Mouse (Mus musculus): Measurements from ENCODE around the gene Bcl2a1b. TPM values are rescaled to one million over a fixed set of nuclear protein-coding genes. Genes with fewer than 3 reads are reported as not detected.
"Not testable (repeated sequence)": the region's sequence is repeated elsewhere in the genome, so short reads cannot be mapped to it uniquely, and the experiment has no call there.

The Bcl2a1b gene
- polyA plus RNA-seq, 1 experiment from 2014 or later: 55.1 TPM

- 18% methylated on average over 9 of the region's 12 CpGs for WGBS
- H3K36me3 ChIP-seq (ENCODE audit: insufficient read depth, low read length); H3K9ac ChIP-seq (replicated peaks; ENCODE audit: low read depth); H3K27ac ChIP-seq (ENCODE audit: low read length); H3K27me3 ChIP-seq (replicated peaks; ENCODE audit: insufficient read depth, low read length); H3K4me1 ChIP-seq (ENCODE audit: insufficient read depth, low read depth, low read length); H3K9me3 ChIP-seq (ENCODE audit: low read length): not testable (repeated sequence)
- peak within 1 kb of the TSS; percentile 41; the same call in 1 of the 2 replicates for H3K4me2 ChIP-seq (replicated peaks; ENCODE audit: low read depth, low read length)
- peak; percentile 38 for TF ChIP-seq CTCF (IDR thresholded peaks at IDR 0.05)
- peak; percentile 58 for ATAC-seq
- H3K4me3 ChIP-seq (ENCODE audit: low read depth, low read length): peak within 1 kb of the TSS; percentile 24
- peak; percentile 9 for DNase-seq (ENCODE audit: low spot score)
Observed at GRCm38 (mm10) chr9:89210353-89211064, 11.5 kb downstream of the Bcl2a1b start, which contains the start of gene Mthfs. Mthfs (plus strand) TSS chr9:89210676.

GRCm38 (mm10) chr9:89211065-89211858 lies 12.3 kb downstream of the Bcl2a1b start:
- H3K9ac ChIP-seq (replicated peaks; ENCODE audit: low read depth); H3K9me3 ChIP-seq (ENCODE audit: low read length); H3K27me3 ChIP-seq (replicated peaks; ENCODE audit: insufficient read depth, low read length); H3K27ac ChIP-seq (ENCODE audit: low read length); H3K36me3 ChIP-seq (ENCODE audit: insufficient read depth, low read length); H3K4me1 ChIP-seq (ENCODE audit: insufficient read depth, low read depth, low read length): not testable (repeated sequence)
- 8% methylated on average over 6 of the region's 44 CpGs for WGBS
- peak; percentile 95 for ATAC-seq
- Histone ChIP-seq H3K4me3 (ENCODE audit: low read depth, low read length) (peak overlapping the region; percentile 20; the same call in 1 of the 2 replicates), H3K4me2 (replicated peaks; ENCODE audit: low read depth, low read length) (peak overlapping the region; percentile 35; the same call in 1 of the 2 replicates)
- peak; percentile 4 for DNase-seq (ENCODE audit: low spot score)

- TF ChIP-seq CTCF (IDR thresholded peaks at IDR 0.05): peak; percentile 49
- whole genome bisulfite sequencing: 30% methylated on average over 1 of the region's 1 CpGs
- not testable (repeated sequence) for H3K4me2 ChIP-seq (replicated peaks; ENCODE audit: low read depth, low read length); H3K27me3 ChIP-seq (replicated peaks; ENCODE audit: insufficient read depth, low read length); DNase-seq (ENCODE audit: low spot score); H3K4me1 ChIP-seq (ENCODE audit: insufficient read depth, low read depth, low read length); H3K9ac ChIP-seq (replicated peaks; ENCODE audit: low read depth); H3K36me3 ChIP-seq (ENCODE audit: insufficient read depth, low read length); H3K27ac ChIP-seq (ENCODE audit: low read length); H3K9me3 ChIP-seq (ENCODE audit: low read length); H3K4me3 ChIP-seq (ENCODE audit: low read depth, low read length)
- ATAC-seq: peak; percentile 16; the same call in 1 of the 2 replicates
Observed at GRCm38 (mm10) chr9:89212428-89212827, 13.4 kb downstream of the Bcl2a1b start.

GRCm38 (mm10) chr9:89218174-89218573 lies 19.2 kb downstream of the Bcl2a1b start:
- not testable (repeated sequence) for H3K27me3 ChIP-seq (replicated peaks; ENCODE audit: insufficient read depth, low read length); H3K9ac ChIP-seq (replicated peaks; ENCODE audit: low read depth); H3K9me3 ChIP-seq (ENCODE audit: low read length); H3K4me1 ChIP-seq (ENCODE audit: insufficient read depth, low read depth, low read length); H3K4me2 ChIP-seq (replicated peaks; ENCODE audit: low read depth, low read length); H3K27ac ChIP-seq (ENCODE audit: low read length); ATAC-seq; H3K36me3 ChIP-seq (ENCODE audit: insufficient read depth, low read length); H3K4me3 ChIP-seq (ENCODE audit: low read depth, low read length); DNase-seq (ENCODE audit: low spot score)
- WGBS: 95% methylated on average over 4 of the region's 4 CpGs

- ATAC-seq; H3K4me1 ChIP-seq (ENCODE audit: insufficient read depth, low read depth, low read length); H3K9ac ChIP-seq (replicated peaks; ENCODE audit: low read depth); H3K27me3 ChIP-seq (replicated peaks; ENCODE audit: insufficient read depth, low read length); DNase-seq (ENCODE audit: low spot score); H3K4me3 ChIP-seq (ENCODE audit: low read depth, low read length); H3K9me3 ChIP-seq (ENCODE audit: low read length); H3K4me2 ChIP-seq (replicated peaks; ENCODE audit: low read depth, low read length); H3K36me3 ChIP-seq (ENCODE audit: insufficient read depth, low read length); H3K27ac ChIP-seq (ENCODE audit: low read length): not testable (repeated sequence)
- 97% methylated on average over 3 of the region's 4 CpGs for WGBS
Observed at GRCm38 (mm10) chr9:89219668-89220067, 20.7 kb downstream of the Bcl2a1b start.

GRCm38 (mm10) chr9:89220704-89221287 lies 21.8 kb downstream of the Bcl2a1b start:
- not testable (repeated sequence) for H3K4me3 ChIP-seq (ENCODE audit: low read depth, low read length); H3K27ac ChIP-seq (ENCODE audit: low read length); H3K9me3 ChIP-seq (ENCODE audit: low read length); H3K27me3 ChIP-seq (replicated peaks; ENCODE audit: insufficient read depth, low read length); ATAC-seq; H3K9ac ChIP-seq (replicated peaks; ENCODE audit: low read depth); DNase-seq (ENCODE audit: low spot score); H3K4me1 ChIP-seq (ENCODE audit: insufficient read depth, low read depth, low read length); H3K36me3 ChIP-seq (ENCODE audit: insufficient read depth, low read length); H3K4me2 ChIP-seq (replicated peaks; ENCODE audit: low read depth, low read length)
- 58% methylated on average over 6 of the region's 6 CpGs for WGBS
